Mouse (Mus musculus) MEL (cell line): ENCODE data around the gene Ppm1e.

Experiments
- BHLHE40 ChIP-seq: IDR thresholded peaks from 2 replicates; pipeline ENCODE4 v1.6.1; 2012; ENCODE audit warnings: low read depth, mild to moderate bottlenecking, inconsistent platforms, low read length, improper control_type of control experiment, borderline replicate concordance
- CTCF ChIP-seq, 3 experiments: IDR thresholded peaks in 2 of 3; conservative IDR thresholded peaks in 1 of 3; 2 replicates each; pipeline ENCODE4 v1.5.1; 2011 to 2012; ENCODE audit warnings: low read length in 3 of 3, low read depth in 2 of 3, mild to moderate bottlenecking in 2 of 3, improper control_type of control experiment in 1 of 3, inconsistent platforms in 1 of 3, mixed read lengths in 1 of 3, moderate library complexity in 1 of 3; ENCODE audit not compliant: control insufficient read depth in 1 of 3, insufficient read depth in 1 of 3, poor library complexity in 1 of 3, severe bottlenecking in 1 of 3
- HCFC1 ChIP-seq: IDR thresholded peaks from 2 replicates; pipeline ENCODE4 v1.6.1; 2012; ENCODE audit warnings: low read depth, mild to moderate bottlenecking, inconsistent platforms, low read length, improper control_type of control experiment, moderate library complexity
- POLR2A ChIP-seq, 2 experiments: IDR thresholded peaks; 2 replicates each; pipeline ENCODE4 v1.6.1; 2011 to 2012; ENCODE audit warnings: low read length in 2 of 2, mild to moderate bottlenecking in 2 of 2, control low read depth in 1 of 2, improper control_type of control experiment in 1 of 2, low read depth in 1 of 2, moderate library complexity in 1 of 2; ENCODE audit not compliant: control insufficient read depth in 1 of 2, insufficient read depth in 1 of 2, poor library complexity in 1 of 2
- POLR2AphosphoS5 ChIP-seq: IDR thresholded peaks from 2 replicates; pipeline ENCODE4 v1.6.1; 2012; ENCODE audit warnings: low read depth, borderline replicate concordance, mild to moderate bottlenecking, inconsistent platforms, low read length, moderate library complexity, mixed read lengths
- TBP ChIP-seq: IDR thresholded peaks from 2 replicates; pipeline ENCODE4 v1.8.0; 2011; ENCODE audit warnings: low read depth, low read length, improper control_type of control experiment

GRCm38 (mm10) chr11:87246724-87247493, 111.9 kb downstream of the Ppm1e start:
- TF ChIP-seq CTCF (IDR thresholded peaks at IDR 0.05 in 2 of 3, conservative IDR thresholded peaks at IDR 0.05 in 1 of 3; ENCODE audit: control insufficient read depth in 1 of 3, insufficient read depth in 1 of 3, low read depth in 2 of 3, low read length in 3 of 3, poor library complexity in 1 of 3, severe bottlenecking in 1 of 3) (no peak), TBP (no peak), POLR2A (IDR thresholded peaks at IDR 0.05; ENCODE audit: control insufficient read depth in 1 of 2, insufficient read depth in 1 of 2, low read depth in 1 of 2, low read length in 2 of 2, poor library complexity in 1 of 2) (no peak), BHLHE40 (no peak), HCFC1 (no peak), POLR2AphosphoS5 (no peak)
